Mouse (Mus musculus): Measurements from ENCODE around the gene Ccdc65. TPM values are rescaled to one million over a fixed set of nuclear protein-coding genes. Genes with fewer than 3 reads are reported as not detected.

Gene Ccdc65
- not detected in 2 replicates for polyA plus RNA-seq (2015; fragmentation: Nextera tagmentation; extraction: Ambion mirVana)

GRCm38 (mm10) chr15:98707766-98708372 is at the start of gene Ccdc65:
Gene Ccdc65, plus strand, starts transcription at chr15:98708207.
- Histone ChIP-seq H3K4me1 (ENCODE audit: insufficient read depth) (no peaks in the 10 kb centered on the region; the same call in 1 of the 2 replicates), H3K9me3 (ENCODE audit: low read length) (no peaks in the 10 kb centered on the region), H3K27me3 (ENCODE audit: insufficient read depth, low read length) (peaks cover 7% of the 10 kb centered on the region; the same call in 1 of the 2 replicates), H3K4me2 (ENCODE audit: low read depth, low read length) (peak within 1 kb of the TSS; percentile 74), H3K27ac (ENCODE audit: low read depth) (no peak within 1 kb of the TSS), H3K4me3 (ENCODE audit: low read depth, low read length) (peak within 1 kb of the TSS; percentile 37; the same call in 1 of the 2 replicates), H3K9ac (replicated peaks) (peak within 1 kb of the TSS; percentile 44; the same call in 1 of the 2 replicates), H3K36me3 (replicated peaks; ENCODE audit: insufficient read depth, low read length) (no peaks in the 10 kb centered on the region)
- ATAC-seq (peak; percentile 71), DNase-seq (peak; percentile 82)
- WGBS (ENCODE audit: insufficient replicate concordance), result 16% methylated on average over 16 of the region's 16 CpGs
- TF ChIP-seq EP300 (IDR thresholded peaks at IDR 0.05; ENCODE audit: low read depth) (no peak), CTCF (IDR thresholded peaks at IDR 0.05; ENCODE audit: low read depth) (peak; percentile 73)

DNA sequence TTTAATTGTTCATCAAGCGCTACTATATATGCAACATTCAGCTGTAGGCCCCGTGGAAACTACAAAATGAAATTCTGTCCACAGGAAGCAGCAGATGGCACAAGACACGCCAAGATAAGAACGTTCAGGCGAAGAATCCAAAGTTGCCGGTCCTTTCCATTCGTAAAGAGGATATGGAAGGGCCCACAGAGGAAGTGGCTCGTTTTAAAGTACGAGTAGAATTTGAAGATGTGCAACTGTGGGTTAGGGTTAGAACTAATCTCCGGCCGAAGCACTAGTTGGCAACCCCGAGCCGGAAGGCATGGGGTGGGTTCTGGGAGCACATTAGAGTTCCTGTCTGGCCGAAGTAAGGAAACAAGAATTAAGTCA is 45.8 kb upstream of the Ccdc65 start:
- ATAC-seq (no peak; the same call in 1 of the 2 replicates), DNase-seq (peak; percentile 41)
- Histone ChIP-seq H3K9me3 (ENCODE audit: low read length) (no peaks in the 10 kb centered on the region), H3K36me3 (replicated peaks; ENCODE audit: insufficient read depth, low read length) (peaks cover 16% of the 10 kb centered on the region), H3K4me1 (ENCODE audit: insufficient read depth) (0 out of 2 replicates have a peak, but pooled peaks cover 5% of the 10 kb centered on the region), H3K27ac (ENCODE audit: low read depth) (peak overlapping the region; percentile 98), H3K27me3 (ENCODE audit: insufficient read depth, low read length) (no peaks in the 10 kb centered on the region), H3K4me3 (ENCODE audit: low read depth, low read length) (peak overlapping the region; percentile 96), H3K9ac (replicated peaks) (peak overlapping the region; percentile 98), H3K4me2 (ENCODE audit: low read depth, low read length) (peak overlapping the region; percentile 86)
- under 1% methylated on average over 14 of the region's 14 CpGs for WGBS (ENCODE audit: insufficient replicate concordance)
- TF ChIP-seq EP300 (IDR thresholded peaks at IDR 0.05; ENCODE audit: low read depth) (peak; percentile 28; the same call in 1 of the 2 replicates), CTCF (IDR thresholded peaks at IDR 0.05; ENCODE audit: low read depth) (no peak)

GRCm38 (mm10) chr15:98662567-98663545 is 45.2 kb upstream of the Ccdc65 start, which contains the start of gene Ddx23:
Gene Ddx23, minus strand, starts transcription at chr15:98662894.
- H3K9me3 ChIP-seq (ENCODE audit: low read length), result no peaks in the 10 kb centered on the region
- peak within 1 kb of the TSS; percentile 98 for H3K27ac ChIP-seq (ENCODE audit: low read depth)
- peaks cover 10% of the 10 kb centered on the region for H3K36me3 ChIP-seq (replicated peaks; ENCODE audit: insufficient read depth, low read length)
- 0 out of 2 replicates have a peak, but pooled peaks have one; percentile 0 for TF ChIP-seq EP300 (IDR thresholded peaks at IDR 0.05; ENCODE audit: low read depth)
- no peak for TF ChIP-seq CTCF (IDR thresholded peaks at IDR 0.05; ENCODE audit: low read depth)
- DNase-seq (peak; percentile 97), ATAC-seq (peak; percentile 97)
- 2% methylated on average over 47 of the region's 48 CpGs for WGBS (ENCODE audit: insufficient replicate concordance)
- 0 out of 2 replicates have a peak, but pooled peaks cover 5% of the 10 kb centered on the region for H3K4me1 ChIP-seq (ENCODE audit: insufficient read depth)
- peak within 1 kb of the TSS; percentile 96 for H3K4me3 ChIP-seq (ENCODE audit: low read depth, low read length)
- H3K27me3 ChIP-seq (ENCODE audit: insufficient read depth, low read length), result no peaks in the 10 kb centered on the region
- H3K9ac ChIP-seq (replicated peaks), result peak within 1 kb of the TSS; percentile 98
- peak within 1 kb of the TSS; percentile 86 for H3K4me2 ChIP-seq (ENCODE audit: low read depth, low read length)

DNA sequence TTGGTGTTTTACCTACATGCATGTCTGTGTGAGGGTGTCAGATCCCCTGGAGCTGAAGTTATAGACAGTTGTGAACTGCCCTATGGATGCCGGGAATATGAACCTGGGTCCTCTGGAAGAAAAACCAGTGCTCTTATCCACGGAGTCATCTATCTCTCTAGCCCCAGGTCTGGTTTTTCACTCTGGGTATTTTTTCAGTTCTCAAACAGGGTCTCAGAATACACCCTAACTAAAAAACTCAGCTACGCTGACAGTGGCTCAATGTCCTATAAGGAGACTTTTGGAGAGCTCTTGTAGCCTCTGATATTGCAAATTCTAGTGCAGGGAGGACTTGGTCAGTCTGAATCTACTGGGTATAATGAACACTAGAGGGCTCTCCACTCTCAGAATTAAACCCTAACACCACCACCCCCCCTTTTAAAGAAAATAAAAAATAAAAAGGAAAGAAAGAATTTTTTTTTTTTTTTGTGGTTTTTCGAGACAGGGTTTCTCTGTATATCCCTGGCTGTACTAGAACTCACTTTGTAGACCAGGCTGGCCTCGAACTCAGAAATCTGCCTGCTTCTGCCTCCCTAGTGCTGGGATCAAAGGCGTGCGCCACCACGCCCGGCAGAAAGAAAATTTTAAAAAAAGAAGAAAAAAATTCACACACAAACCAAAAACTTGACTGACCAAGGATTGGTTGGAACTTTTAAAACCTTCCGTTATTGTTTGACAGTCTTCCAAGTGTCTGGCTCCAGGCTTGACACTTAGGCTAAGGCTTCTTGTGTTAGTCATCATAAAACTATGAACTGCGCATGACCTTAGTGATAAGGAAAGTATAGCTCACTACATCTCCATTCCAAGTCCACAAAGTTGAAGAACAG is 43.7 kb upstream of the Ccdc65 start:
- Histone ChIP-seq H3K4me2 (ENCODE audit: low read depth, low read length) (no peak overlapping the region), H3K9ac (replicated peaks) (no peak overlapping the region), H3K9me3 (ENCODE audit: low read length) (no peaks in the 10 kb centered on the region), H3K36me3 (replicated peaks; ENCODE audit: insufficient read depth, low read length) (no peaks in the 10 kb centered on the region), H3K4me3 (ENCODE audit: low read depth, low read length) (no peak overlapping the region), H3K27ac (ENCODE audit: low read depth) (no peak overlapping the region), H3K4me1 (ENCODE audit: insufficient read depth) (0 out of 2 replicates have a peak, but pooled peaks cover 5% of the 10 kb centered on the region), H3K27me3 (ENCODE audit: insufficient read depth, low read length) (no peaks in the 10 kb centered on the region)
- WGBS (ENCODE audit: insufficient replicate concordance), result 67% methylated on average over 11 of the region's 11 CpGs
- TF ChIP-seq CTCF (IDR thresholded peaks at IDR 0.05; ENCODE audit: low read depth), result peak; percentile 59
- TF ChIP-seq EP300 (IDR thresholded peaks at IDR 0.05; ENCODE audit: low read depth), result no peak
- ATAC-seq (no peak), DNase-seq (no peak)

DNA sequence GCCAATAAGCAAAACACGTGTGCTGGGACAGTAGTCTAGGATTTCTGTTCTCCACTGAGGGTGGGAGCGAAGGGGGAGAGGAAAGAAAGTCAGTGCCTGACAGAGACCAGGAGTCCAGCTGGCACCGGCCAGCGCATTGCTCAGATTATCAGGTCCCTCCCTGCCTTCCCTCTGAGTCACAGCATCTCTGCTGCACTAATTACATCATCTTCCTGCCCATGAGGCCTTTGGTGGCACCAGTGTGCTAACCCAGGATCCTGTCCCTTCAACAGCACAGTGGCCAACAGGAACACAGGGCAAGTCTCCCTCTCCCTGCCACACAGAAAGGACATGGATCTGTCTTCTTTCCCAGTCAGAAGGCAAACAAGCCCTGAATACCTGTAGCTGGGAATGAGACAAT is 35.4 kb upstream of the Ccdc65 start:
- Histone ChIP-seq H3K4me1 (ENCODE audit: insufficient read depth) (peaks cover 6% of the 10 kb centered on the region), H3K36me3 (replicated peaks; ENCODE audit: insufficient read depth, low read length) (no peaks in the 10 kb centered on the region), H3K4me2 (ENCODE audit: low read depth, low read length) (no peak overlapping the region), H3K9me3 (ENCODE audit: low read length) (no peaks in the 10 kb centered on the region), H3K9ac (replicated peaks) (no peak overlapping the region), H3K27ac (ENCODE audit: low read depth) (no peak overlapping the region), H3K4me3 (ENCODE audit: low read depth, low read length) (no peak overlapping the region), H3K27me3 (ENCODE audit: insufficient read depth, low read length) (peaks cover 34% of the 10 kb centered on the region)
- DNase-seq, result peak; percentile 20
- 43% methylated on average over 4 of the region's 4 CpGs for whole genome bisulfite sequencing (ENCODE audit: insufficient replicate concordance)
- TF ChIP-seq EP300 (IDR thresholded peaks at IDR 0.05; ENCODE audit: low read depth) (no peak), CTCF (IDR thresholded peaks at IDR 0.05; ENCODE audit: low read depth) (no peak)
- no peak for ATAC-seq

Measured in liver, postnatal 0 days (tissue).